Mouse (Mus musculus): Measurements from ENCODE around the gene Rdh1.

DNA sequence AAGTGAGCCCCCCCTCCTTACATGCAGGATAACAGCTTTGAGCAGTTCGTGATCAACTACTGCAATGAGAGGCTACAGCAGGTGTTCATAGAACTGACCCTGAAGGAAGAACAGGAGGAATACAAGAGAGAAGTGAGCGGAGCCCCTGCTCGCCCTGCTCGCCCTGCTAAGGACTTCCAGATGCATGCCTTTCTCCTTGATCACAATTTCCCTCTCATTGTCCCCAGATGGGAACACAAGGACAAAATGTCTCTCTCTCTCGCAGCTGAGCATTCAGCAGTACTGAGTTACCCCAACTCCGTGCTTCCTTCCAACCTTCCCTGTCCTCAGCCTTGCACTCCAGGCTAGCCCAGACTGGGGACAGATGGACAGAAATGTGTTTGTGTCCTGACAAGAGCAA, 46.8 kb upstream of the Rdh1 start:
- TF ChIP-seq POLR2A (IDR thresholded peaks at IDR 0.05; ENCODE audit: borderline replicate concordance, extremely low read depth, low read depth, low read length) (no peak), CTCF (IDR thresholded peaks at IDR 0.05; ENCODE audit: insufficient read depth, low read length) (no peak)

Measured in lung, adult 2 months (tissue).